Mouse (Mus musculus) kidney, embryonic 16.5 days (tissue): ENCODE measurements at regions not wholly inside any gene's neighbourhood (a gene's known extent, or its start where the extent isn't known, plus 50 kb on each side); places are given as distances from the start of the nearest gene placed in this dataset.
A peak's percentile ranks its signal among the peaks of the same experiment; 100 is the strongest.

Source experiments
- ATAC-seq: fragments of 200-750 bp; cut with Nextera tagmentation; 2 replicates; pipeline ENCODE4 v1.8.0; 2017; ENCODE audit warnings: moderate TSS enrichment; ENCODE audit not compliant: low FRiP score, low TSS enrichment
- H3K27ac ChIP-seq: fragments of 300-500 bp; sonication (generic); 2 replicates; pipeline ENCODE4 v1.5.1; 2014; ENCODE audit warnings: low read length
- H3K27me3 ChIP-seq: fragments of 300-500 bp; sonication (generic); 2 replicates; pipeline ENCODE4 v1.6.1; 2014; ENCODE audit warnings: low read length, control low read depth, mixed read lengths; ENCODE audit not compliant: insufficient read depth
- H3K36me3 ChIP-seq: fragments of 300-500 bp; sonication (generic); 2 replicates; pipeline ENCODE4 v1.6.1; 2014; ENCODE audit warnings: low read length, control low read depth, mixed read lengths; ENCODE audit not compliant: insufficient read depth
- H3K4me1 ChIP-seq: fragments of 300-500 bp; sonication (generic); 2 replicates; pipeline ENCODE4 v1.6.1; 2014; ENCODE audit warnings: low read length, control low read depth, mixed read lengths; ENCODE audit not compliant: insufficient read depth
- H3K4me2 ChIP-seq: fragments of 300-500 bp; sonication (generic); replicated peaks from 2 replicates; pipeline ENCODE4 v1.6.1; 2014; ENCODE audit warnings: low read depth, low read length
- H3K4me3 ChIP-seq: fragments of 300-500 bp; sonication (generic); 2 replicates; pipeline ENCODE4 v1.5.1; 2014; ENCODE audit warnings: mild to moderate bottlenecking, low read length
- H3K9ac ChIP-seq: fragments of 300-500 bp; sonication (generic); replicated peaks from 2 replicates; pipeline ENCODE4 v1.6.1; 2014; ENCODE audit warnings: low read length
- H3K9me3 ChIP-seq: fragments of 300-500 bp; sonication (generic); 2 replicates; pipeline ENCODE4 v1.6.1; 2016; ENCODE audit warnings: low read length, control low read depth
- WGBS: fragments of 180-500 bp; shearing (Covaris S2); extraction: QIAGEN DNeasy Blood & Tissue Kit; methylation state at CpG from one replicate; pipeline ENCODE4 v1.1.7; 2014; 5-methylcytosine and 5-hydroxymethylcytosine counted together

DNA sequence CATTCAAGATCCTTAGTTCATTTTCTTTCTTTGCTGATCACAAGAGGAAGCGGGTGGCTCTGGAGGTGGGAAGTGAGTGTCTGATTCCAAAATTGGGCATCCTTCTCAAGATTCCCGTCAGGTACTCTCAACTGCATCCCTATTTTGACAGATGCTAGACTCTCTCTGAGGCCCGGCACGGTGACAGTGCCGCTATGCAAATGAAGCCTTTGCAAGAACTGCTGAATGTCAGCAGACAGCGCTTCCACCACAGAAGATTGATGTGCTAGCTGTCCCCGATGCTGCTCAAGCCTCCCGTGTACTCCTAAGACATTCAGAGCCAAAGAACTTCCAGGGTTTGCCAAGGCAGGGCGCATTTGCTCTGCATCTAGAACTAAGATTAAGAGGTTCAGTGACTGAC lies 50.9 kb upstream of the Cpne4 start:
- H3K36me3 ChIP-seq, result no peaks in the 10 kb centered on the region
- no peaks in the 10 kb centered on the region for H3K9me3 ChIP-seq
- WGBS, result 73% methylated on average over 9 of the region's 9 CpGs
- ATAC-seq, result no peak
- no peak overlapping the region for H3K4me2 ChIP-seq
- H3K4me1 ChIP-seq, result no peaks in the 10 kb centered on the region
- no peak overlapping the region for H3K27ac ChIP-seq
- no peaks in the 10 kb centered on the region for H3K27me3 ChIP-seq
- H3K4me3 ChIP-seq, result no peak overlapping the region
- no peak overlapping the region for H3K9ac ChIP-seq

DNA sequence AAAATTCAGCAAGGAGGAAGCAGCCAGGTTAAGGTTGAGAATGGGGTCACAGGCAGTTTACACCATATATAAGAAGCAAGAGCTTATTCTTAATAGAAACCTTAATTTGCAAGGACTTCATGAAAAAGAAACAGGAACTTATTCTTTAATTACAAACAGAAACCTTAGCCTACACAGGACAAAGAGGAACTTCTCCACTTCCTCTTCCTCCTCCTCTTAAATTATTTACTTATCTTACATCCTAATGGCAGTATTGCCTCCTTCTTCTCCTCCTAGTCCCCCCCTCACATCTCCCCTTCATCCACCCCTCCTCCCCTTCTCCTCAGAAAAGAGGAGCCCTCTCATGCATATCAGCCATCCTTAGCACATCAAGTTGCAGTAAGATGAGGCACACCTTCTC lies 56.4 kb upstream of the Cpne4 start:
- Histone ChIP-seq H3K4me3 (no peak overlapping the region), H3K27me3 (no peaks in the 10 kb centered on the region), H3K9ac (no peak overlapping the region), H3K36me3 (no peaks in the 10 kb centered on the region), H3K4me2 (no peak overlapping the region), H3K9me3 (no peaks in the 10 kb centered on the region), H3K4me1 (peaks cover 7% of the 10 kb centered on the region), H3K27ac (no peak overlapping the region)
- ATAC-seq, result no peak

DNA sequence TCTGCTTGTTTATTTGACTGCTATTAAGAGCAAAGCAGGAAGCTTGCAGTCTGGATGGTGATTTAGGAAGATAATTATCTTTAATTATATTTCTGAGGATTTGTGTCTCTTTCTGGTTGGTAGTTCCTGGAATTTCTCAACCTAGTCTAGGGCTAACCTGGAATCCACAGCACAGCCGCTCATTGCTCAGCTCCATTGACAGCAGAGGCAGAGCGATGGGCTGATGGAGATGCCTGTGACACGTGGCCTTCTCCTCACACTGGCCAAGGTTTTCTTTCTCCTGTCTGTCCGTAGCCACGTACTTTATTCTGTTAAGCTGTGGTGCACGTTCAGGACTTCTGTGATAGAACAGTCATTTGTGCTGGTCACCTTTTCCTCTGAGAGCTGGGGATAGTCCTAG lies 57.7 kb upstream of the Cpne4 start:
- no peak for ATAC-seq
- Histone ChIP-seq H3K27me3 (no peaks in the 10 kb centered on the region), H3K27ac (no peak overlapping the region), H3K4me2 (no peak overlapping the region), H3K9me3 (no peaks in the 10 kb centered on the region), H3K4me1 (peaks cover 7% of the 10 kb centered on the region), H3K4me3 (no peak overlapping the region), H3K9ac (no peak overlapping the region), H3K36me3 (no peaks in the 10 kb centered on the region)
- 36% methylated on average over 6 of the region's 6 CpGs for whole genome bisulfite sequencing

DNA sequence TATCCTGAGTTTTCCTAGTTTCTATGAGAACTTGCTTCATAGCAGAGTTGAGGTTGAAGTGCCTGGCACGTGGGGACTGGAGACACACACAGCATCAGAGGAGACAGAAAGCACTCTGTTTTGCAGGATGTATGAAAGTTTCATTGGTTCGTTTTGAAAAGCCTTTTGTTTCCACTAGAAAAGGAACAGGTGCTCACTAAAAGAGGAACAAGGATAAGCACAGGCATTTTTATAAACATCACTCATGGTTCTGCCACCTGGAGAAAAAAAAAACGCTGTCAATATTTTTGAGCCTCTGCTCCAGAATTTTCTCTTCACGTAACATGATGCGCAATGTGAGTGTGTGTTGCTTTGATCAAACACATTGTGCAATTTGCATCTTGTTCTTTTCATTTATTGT lies 64.6 kb upstream of the Cpne4 start:
- no peak overlapping the region for H3K4me3 ChIP-seq
- no peaks in the 10 kb centered on the region for H3K9me3 ChIP-seq
- 78% methylated on average over 5 of the region's 5 CpGs for WGBS
- H3K4me1 ChIP-seq, result no peaks in the 10 kb centered on the region
- no peak overlapping the region for H3K27ac ChIP-seq
- no peaks in the 10 kb centered on the region for H3K27me3 ChIP-seq
- H3K9ac ChIP-seq, result no peak overlapping the region
- no peak for ATAC-seq
- no peak overlapping the region for H3K4me2 ChIP-seq
- H3K36me3 ChIP-seq, result no peaks in the 10 kb centered on the region

DNA sequence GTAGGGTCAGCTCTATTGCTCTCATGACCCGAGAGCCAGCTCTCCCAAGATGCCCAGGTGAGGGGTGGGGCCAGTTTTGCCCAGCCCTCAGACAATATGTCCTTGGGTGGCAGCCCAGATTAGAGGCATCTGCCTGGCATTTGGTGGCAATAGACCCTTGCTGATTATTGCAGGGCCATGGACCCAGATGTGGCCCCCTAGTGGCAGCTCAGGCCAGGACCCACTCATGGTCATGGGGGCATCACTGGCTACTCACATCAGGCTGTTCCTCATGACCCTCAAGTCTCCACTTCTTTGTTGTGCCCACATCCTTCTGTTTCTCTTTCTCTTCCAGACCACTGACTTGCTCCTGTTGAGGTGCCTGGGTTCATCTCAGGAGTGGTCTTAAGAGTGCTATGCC lies 66.4 kb upstream of the Cpne4 start:
- no peaks in the 10 kb centered on the region for H3K4me1 ChIP-seq
- 74% methylated on average over 1 of the region's 1 CpGs for WGBS
- no peak overlapping the region for H3K4me2 ChIP-seq
- peak; percentile 31; the same call in 1 of the 2 replicates for ATAC-seq
- H3K36me3 ChIP-seq, result no peaks in the 10 kb centered on the region
- no peak overlapping the region for H3K4me3 ChIP-seq
- H3K9ac ChIP-seq, result no peak overlapping the region
- H3K9me3 ChIP-seq, result no peaks in the 10 kb centered on the region
- H3K27ac ChIP-seq, result no peak overlapping the region
- no peaks in the 10 kb centered on the region for H3K27me3 ChIP-seq

DNA sequence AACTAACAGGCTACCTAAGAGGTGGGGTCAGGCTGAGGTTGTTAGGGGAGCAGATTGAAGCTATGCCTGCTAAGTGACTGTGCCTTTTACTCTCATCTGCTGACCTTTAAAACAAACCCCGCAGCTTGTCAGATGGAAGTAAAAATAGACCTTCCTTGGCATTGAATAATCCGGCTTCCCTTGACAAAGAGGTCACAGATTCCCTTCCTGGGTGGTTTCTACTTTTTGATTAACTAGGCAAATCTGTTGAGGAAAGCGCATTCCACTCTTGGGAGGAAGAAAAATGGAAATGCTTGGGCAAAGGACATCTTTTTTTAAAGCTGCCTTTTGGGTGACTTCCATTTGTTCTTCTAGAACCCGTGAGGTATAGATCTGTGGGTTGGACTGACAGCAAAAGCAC lies 72.3 kb upstream of the Cpne4 start:
- H3K4me2 ChIP-seq, result no peak overlapping the region
- H3K27me3 ChIP-seq, result no peaks in the 10 kb centered on the region
- WGBS, result 61% methylated on average over 4 of the region's 4 CpGs

DNA sequence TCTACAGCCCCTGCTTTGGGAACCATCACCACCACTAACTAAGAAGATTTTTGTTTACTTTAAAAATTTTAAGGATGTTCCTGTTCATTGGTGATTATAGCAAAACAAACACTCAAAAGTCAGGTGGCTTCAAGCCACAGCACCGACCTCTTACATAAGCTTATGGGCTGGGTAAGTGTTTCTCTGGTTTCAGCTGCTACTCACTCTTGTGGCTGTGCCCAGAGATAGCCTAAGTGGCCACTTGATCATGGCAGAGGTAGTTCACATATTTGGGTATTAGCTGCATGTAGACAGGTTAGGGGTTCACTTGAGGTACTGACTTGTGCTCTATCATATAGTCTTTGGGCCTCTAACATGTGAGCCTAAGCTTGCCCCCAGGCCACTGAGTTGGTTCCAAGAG lies 79.8 kb upstream of the Cpne4 start:
- H3K4me3 ChIP-seq, result no peak overlapping the region
- H3K9ac ChIP-seq, result no peak overlapping the region
- no peak overlapping the region for H3K4me2 ChIP-seq
- H3K36me3 ChIP-seq, result no peaks in the 10 kb centered on the region
- H3K4me1 ChIP-seq, result no peaks in the 10 kb centered on the region
- H3K27ac ChIP-seq, result no peak overlapping the region
- WGBS, result 79% methylated on average over 1 of the region's 1 CpGs
- no peak for ATAC-seq
- no peaks in the 10 kb centered on the region for H3K27me3 ChIP-seq
- H3K9me3 ChIP-seq, result no peaks in the 10 kb centered on the region

More for the DNA sequence above, 72.3 kb upstream of the Cpne4 start:
- Histone ChIP-seq H3K4me1 (no peaks in the 10 kb centered on the region), H3K27ac (no peak overlapping the region), H3K4me3 (no peak overlapping the region), H3K36me3 (no peaks in the 10 kb centered on the region), H3K9ac (no peak overlapping the region), H3K9me3 (no peaks in the 10 kb centered on the region)
- no peak for ATAC-seq

DNA sequence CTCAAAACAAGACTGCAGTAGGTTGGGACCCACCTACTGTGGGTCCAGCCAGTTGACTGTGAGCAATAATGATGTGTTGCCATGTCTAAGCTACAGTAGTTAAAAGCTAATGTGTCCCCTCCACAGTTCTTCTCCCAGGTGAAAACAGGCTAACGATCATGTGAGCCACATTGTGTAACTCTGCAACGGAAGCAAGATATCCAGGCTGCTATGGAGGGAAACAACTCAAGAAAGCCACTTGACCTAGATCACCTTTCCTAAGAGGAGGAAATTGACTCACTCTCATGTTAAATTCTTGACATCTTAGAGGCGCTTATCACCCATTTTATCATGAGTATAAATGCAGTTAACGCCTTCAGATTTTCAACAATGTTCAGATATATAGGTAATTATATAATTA lies 83.4 kb upstream of the Cpne4 start:
- H3K9ac ChIP-seq, result no peak overlapping the region
- H3K27me3 ChIP-seq, result no peaks in the 10 kb centered on the region
- no peaks in the 10 kb centered on the region for H3K9me3 ChIP-seq
- no peak for ATAC-seq
- H3K4me3 ChIP-seq, result no peak overlapping the region
- no peak overlapping the region for H3K27ac ChIP-seq
- H3K4me1 ChIP-seq, result no peaks in the 10 kb centered on the region
- H3K4me2 ChIP-seq, result no peak overlapping the region
- H3K36me3 ChIP-seq, result no peaks in the 10 kb centered on the region
- WGBS, result 82% methylated on average over 4 of the region's 4 CpGs

DNA sequence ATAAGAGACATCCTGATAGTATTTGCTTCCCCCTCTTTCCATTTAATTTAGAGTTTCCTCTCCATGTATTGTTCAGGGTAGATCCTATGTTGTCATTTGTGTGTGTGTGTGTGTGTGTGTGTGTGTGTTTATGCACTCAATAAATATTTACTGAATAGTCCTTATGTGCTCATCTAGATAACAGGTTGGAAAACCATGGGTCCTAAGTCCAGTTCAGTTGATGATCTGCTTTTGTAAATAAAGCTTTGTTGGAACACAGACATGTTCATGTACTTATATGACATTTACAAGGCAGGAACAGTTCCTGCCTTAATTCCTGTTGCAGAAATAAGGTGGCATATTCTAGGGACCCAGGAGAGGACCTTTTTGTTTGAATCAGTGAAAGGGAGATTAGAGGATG lies 87.0 kb upstream of the Cpne4 start:
- Histone ChIP-seq H3K36me3 (no peaks in the 10 kb centered on the region), H3K4me2 (no peak overlapping the region), H3K9ac (no peak overlapping the region), H3K4me1 (no peaks in the 10 kb centered on the region), H3K27ac (no peak overlapping the region), H3K4me3 (no peak overlapping the region), H3K27me3 (no peaks in the 10 kb centered on the region), H3K9me3 (no peaks in the 10 kb centered on the region)
- ATAC-seq, result no peak

DNA sequence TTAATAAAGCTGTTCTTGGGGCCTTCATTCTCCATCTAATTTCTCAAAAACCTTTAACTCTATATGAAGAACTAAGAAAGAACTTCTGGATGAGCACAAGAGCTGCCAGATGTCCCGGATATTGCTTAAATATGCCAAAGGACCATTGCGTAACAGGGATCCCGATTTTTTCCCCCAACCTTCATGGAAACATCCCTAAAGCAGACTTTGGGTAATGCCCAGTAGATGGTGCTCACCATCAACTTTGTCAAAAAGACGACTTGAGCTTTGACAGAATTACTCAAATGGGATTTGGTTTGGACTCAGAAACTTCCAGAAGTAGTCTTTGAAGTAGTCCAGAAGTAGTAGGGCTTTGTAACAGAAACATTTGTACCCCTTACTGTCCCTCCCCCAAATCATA lies 89.5 kb upstream of the Cpne4 start:
- no peak overlapping the region for H3K4me3 ChIP-seq
- H3K36me3 ChIP-seq, result no peaks in the 10 kb centered on the region
- no peaks in the 10 kb centered on the region for H3K4me1 ChIP-seq
- ATAC-seq, result no peak
- no peaks in the 10 kb centered on the region for H3K27me3 ChIP-seq
- H3K4me2 ChIP-seq, result no peak overlapping the region
- H3K27ac ChIP-seq, result no peak overlapping the region
- no peak overlapping the region for H3K9ac ChIP-seq
- WGBS, result 43% methylated on average over 4 of the region's 4 CpGs
- no peaks in the 10 kb centered on the region for H3K9me3 ChIP-seq

DNA sequence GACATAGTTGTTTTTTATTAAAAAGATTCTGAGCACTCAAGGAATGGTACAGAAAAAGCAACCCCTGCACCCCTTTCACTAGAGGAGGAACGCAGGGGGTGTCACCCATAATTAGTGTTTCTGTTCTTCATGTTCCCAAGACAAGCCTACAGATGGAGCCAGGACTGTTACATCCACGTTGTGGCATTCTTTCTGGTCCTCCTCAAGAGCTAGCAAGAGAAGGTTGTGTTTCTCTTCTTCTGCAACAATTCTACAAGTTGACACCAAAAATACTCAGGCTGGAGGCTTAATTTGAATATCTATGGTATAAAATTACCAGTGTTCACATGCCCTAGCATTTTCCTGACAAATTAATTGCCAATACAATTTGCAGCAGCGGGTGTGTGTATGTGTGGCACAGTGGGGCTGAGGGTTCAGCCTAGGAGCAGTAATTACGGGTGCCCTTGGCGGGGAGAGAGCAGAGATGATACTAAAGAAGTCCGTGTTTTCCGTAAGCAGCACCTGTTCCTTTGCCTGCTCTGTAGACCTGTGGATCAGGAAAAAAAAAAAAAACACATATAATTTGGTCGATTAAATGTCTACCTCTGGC lies 98.4 kb upstream of the Cpne4 start:
- Histone ChIP-seq H3K4me3 (no peak overlapping the region), H3K9ac (no peak overlapping the region), H3K9me3 (no peaks in the 10 kb centered on the region), H3K4me1 (no peaks in the 10 kb centered on the region), H3K36me3 (no peaks in the 10 kb centered on the region), H3K27ac (no peak overlapping the region), H3K4me2 (no peak overlapping the region), H3K27me3 (no peaks in the 10 kb centered on the region)
- ATAC-seq, result no peak
- WGBS, result 77% methylated on average over 8 of the region's 8 CpGs
